Mouse (Mus musculus): ENCODE measurements around the gene 3110082J24Rik.

DNA sequence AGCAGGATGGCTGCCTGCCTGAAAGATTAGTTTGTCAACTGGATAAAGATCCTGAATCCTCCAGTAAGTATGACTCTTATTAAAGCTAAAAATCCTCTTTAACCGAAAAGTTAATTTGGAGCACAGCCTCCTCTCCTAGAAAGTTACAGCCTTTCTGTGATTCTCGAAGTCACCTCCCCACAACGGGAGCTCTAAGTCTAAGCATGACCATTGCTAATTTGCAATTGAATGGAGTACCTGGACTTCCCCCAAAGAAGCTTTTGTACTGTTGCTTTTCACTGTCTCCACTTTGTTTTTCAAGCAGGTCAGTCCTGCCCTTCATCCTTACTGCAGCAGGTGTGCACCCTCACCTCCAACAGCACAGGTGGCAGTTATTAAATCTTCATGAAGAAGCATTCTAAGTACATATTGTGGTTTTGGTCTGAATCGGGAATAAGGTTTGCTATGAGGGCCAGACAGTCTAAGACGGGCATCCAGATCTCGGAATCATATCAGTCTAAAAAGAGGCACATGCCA, 47.6 kb downstream of the 3110082J24Rik start:
- TF ChIP-seq CTCF (IDR thresholded peaks at IDR 0.05; ENCODE audit: extremely low read depth, insufficient read depth, insufficient read length, insufficient replicate concordance) (no peak), POLR2A (IDR thresholded peaks at IDR 0.05; ENCODE audit: low read depth, low read length) (no peak)

Measured in spleen, adult 2 months (tissue).